Mouse (Mus musculus) lung, postnatal 36 days (tissue): Measurements from ENCODE around the gene Ttll5.

Experiments
- DNase-seq: peaks from one replicate; pipeline ENCODE4 v3.0.0; 2022; ENCODE audit warnings: mixed read lengths

Ttll5 gene

GRCm38 (mm10) chr12:86017360-86017759 lies 192.9 kb downstream of the Ttll5 start:
- DNase-seq, result no peak

- DNase-seq, result no peak
These were observed 197.1 kb downstream of the Ttll5 start for GRCm38 (mm10) chr12:86021583-86021982.

- no peak for DNase-seq
These were observed 198.0 kb downstream of the Ttll5 start for GRCm38 (mm10) chr12:86022282-86022984.

- DNase-seq, result peak; percentile 76
These were observed 198.8 kb downstream of the Ttll5 start for GRCm38 (mm10) chr12:86023081-86023871.

- peak; percentile 64 for DNase-seq
These were observed 200.0 kb downstream of the Ttll5 start for GRCm38 (mm10) chr12:86024426-86024825.

GRCm38 (mm10) chr12:86025480-86025879 lies 201.0 kb downstream of the Ttll5 start:
- DNase-seq, result no peak

GRCm38 (mm10) chr12:86027000-86027399 lies 202.5 kb downstream of the Ttll5 start:
- DNase-seq, result no peak

GRCm38 (mm10) chr12:86027747-86028146 lies 203.3 kb downstream of the Ttll5 start:
- DNase-seq, result no peak

GRCm38 (mm10) chr12:86030932-86031331 lies 206.5 kb downstream of the Ttll5 start:
- DNase-seq, result no peak

GRCm38 (mm10) chr12:86035586-86035985 lies 211.1 kb downstream of the Ttll5 start:
- DNase-seq, result no peak

- DNase-seq, result no peak
These were observed 212.1 kb downstream of the Ttll5 start for GRCm38 (mm10) chr12:86036368-86037166.

- DNase-seq, result peak; percentile 25
These were observed 212.9 kb downstream of the Ttll5 start for GRCm38 (mm10) chr12:86037235-86037921.

GRCm38 (mm10) chr12:86039078-86039477 lies 214.6 kb downstream of the Ttll5 start:
- no peak for DNase-seq

- peak; percentile 15 for DNase-seq
These were observed 215.3 kb downstream of the Ttll5 start for GRCm38 (mm10) chr12:86039751-86040150.

GRCm38 (mm10) chr12:86046141-86046540 lies 221.7 kb downstream of the Ttll5 start:
- peak; percentile 20 for DNase-seq

- DNase-seq, result no peak
These were observed 222.3 kb downstream of the Ttll5 start for GRCm38 (mm10) chr12:86046776-86047175.

GRCm38 (mm10) chr12:86047376-86047775 lies 222.9 kb downstream of the Ttll5 start:
- DNase-seq, result no peak

GRCm38 (mm10) chr12:86049813-86050212 lies 225.4 kb downstream of the Ttll5 start:
- DNase-seq, result no peak

GRCm38 (mm10) chr12:86051477-86051876 lies 227.0 kb downstream of the Ttll5 start:
- no peak for DNase-seq

GRCm38 (mm10) chr12:86055306-86055705 lies 230.8 kb downstream of the Ttll5 start:
- no peak for DNase-seq

GRCm38 (mm10) chr12:86056976-86057375 lies 232.5 kb downstream of the Ttll5 start:
- no peak for DNase-seq

GRCm38 (mm10) chr12:86057516-86057915 lies 233.1 kb downstream of the Ttll5 start:
- no peak for DNase-seq

GRCm38 (mm10) chr12:86059341-86059740 lies 234.9 kb downstream of the Ttll5 start:
- peak; percentile 42 for DNase-seq
